Mouse (Mus musculus) bone marrow macrophage, adult 2 months (primary cell): ENCODE results near the gene Dtx1.

ENCODE experiments used
- CTCF ChIP-seq: IDR thresholded peaks from 2 replicates; pipeline ENCODE4 v1.5.1; 2012; ENCODE audit warnings: low read depth, mild to moderate bottlenecking, low read length, moderate library complexity
- POLR2A ChIP-seq: IDR thresholded peaks from 2 replicates; pipeline ENCODE4 v1.6.1; 2012; ENCODE audit warnings: mild to moderate bottlenecking, low read depth, low read length, borderline replicate concordance

GRCm38 (mm10) chr5:120733696-120734095, 22.0 kb upstream of the Dtx1 start:
- TF ChIP-seq CTCF (no peak), POLR2A (no peak)
